Mouse (Mus musculus) left cerebral cortex, adult 6 months (tissue): ENCODE measurements around the gene Cpe. TPM values are rescaled to one million over a fixed set of nuclear protein-coding genes. Genes with fewer than 3 reads are reported as not detected.

Source experiments
- long read RNA-seq, 2 experiments: library from polyadenylated mRNA; unstranded; transcript quantifications; one replicate each; pipeline ENCODE4 v2.0.0; 2019 to 2020
- polyA plus RNA-seq: library from polyadenylated mRNA; unstranded; fragments of <200 nt; fragmentation: Nextera tagmentation; gene quantifications from 2 replicates; pipeline ENCODE4 v1.2.3, GENCODE M21; 2021

The Cpe gene
- 1,805 and 2,115 TPM in 2 replicates for polyA plus RNA-seq
- long read RNA-seq, experiment 1, transcript Cpe-201 (9 exons, 2,117 nt) = major isoform, 8,652 of 8,958 reads
- long read RNA-seq, experiment 1, partial matches to known transcripts = 194 of 8,958 reads
- long read RNA-seq, experiment 1, other reads (novel, unspliced or antisense) = 112 of 8,958 reads
- long read RNA-seq, experiment 2, transcript Cpe-201 (9 exons, 2,117 nt) = major isoform, 2,026 of 2,604 reads
- long read RNA-seq, experiment 2, partial matches to known transcripts = 518 of 2,604 reads
- long read RNA-seq, experiment 2, other reads (novel, unspliced or antisense) = 60 of 2,604 reads

GRCm38 (mm10) chr8:64692651-64693201, at the start of gene Cpe:
Gene Cpe (minus strand): TSS chr8:64693054.

GRCm38 (mm10) chr8:64733271-64733943, 40.6 kb upstream of the Cpe start, which contains the start of gene Msmo1:
Gene Msmo1 (minus strand): TSS chr8:64733792.

Other genes starting within 250 kb of the Cpe start
- gene Msmo1, start 40.7 kb upstream of the Cpe start, polyA plus RNA-seq = 193 and 197 TPM in 2 replicates
- 28.9 and 34.9 TPM in 2 replicates for gene Klhl2, start 157.0 kb upstream of the Cpe start, polyA plus RNA-seq